Comparison of ENCODE assay signal across 9 mouse cellular contexts in the genomic region with DNA sequence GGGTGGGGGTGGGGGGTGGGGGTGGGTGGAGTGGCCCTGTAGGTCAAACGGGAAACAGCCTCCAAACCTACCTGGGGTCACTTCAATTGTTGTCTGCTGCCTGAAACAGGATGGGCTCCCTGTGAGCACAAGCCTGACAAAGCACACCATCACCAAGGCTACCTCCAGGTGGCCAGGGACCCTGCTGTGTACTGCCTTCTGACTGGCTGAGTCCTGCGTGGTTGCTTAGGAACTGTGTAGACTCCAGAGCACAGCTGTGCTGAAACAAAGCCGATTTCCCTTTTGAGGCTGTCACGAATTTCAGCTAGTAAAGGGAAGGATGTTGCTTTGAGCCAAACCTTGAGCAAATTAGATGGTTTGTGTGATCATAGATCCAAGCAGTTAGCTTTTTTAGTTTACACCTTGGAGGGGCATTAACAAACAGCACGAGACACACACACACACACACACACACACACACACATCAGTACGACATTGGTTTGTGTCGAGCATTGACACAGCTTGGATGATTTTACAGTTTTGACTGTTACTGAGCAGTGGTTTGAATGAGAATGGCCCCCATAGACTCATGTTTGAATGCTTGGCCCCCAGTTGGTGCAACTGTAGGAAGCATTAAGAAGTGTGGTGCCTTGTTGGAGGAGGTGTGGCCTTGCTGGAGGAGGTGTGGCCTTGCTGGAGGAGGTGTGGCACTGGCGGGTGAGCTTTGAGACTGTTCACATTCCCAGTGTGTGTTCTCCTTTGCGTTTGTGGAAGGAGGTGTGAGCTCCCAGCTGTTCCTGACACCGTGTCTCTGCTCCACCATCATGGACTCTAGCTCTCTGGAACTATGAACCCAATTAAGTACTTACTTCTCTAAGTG. TPM values are rescaled to one million over a fixed set of nuclear protein-coding genes. Genes with fewer than 3 reads are reported as not detected.
A peak's percentile ranks its signal among the peaks of the same experiment; 100 is the strongest.
DNase-seq lines count a peak whose midpoint lies in the region; ATAC-seq and TF ChIP-seq lines count a peak whose summit lies in the region.
"Had no signal": no experiment of that assay in that cellular context is flagged by ENCODE, and none has a peak within 500 bp of the region (broad histone marks: within the 10 kb centered on the region; RNA-seq: fewer than 3 reads in every experiment).

No protein-coding gene starts in this region.

- no peak overlapping the region for H3K9ac ChIP-seq in embryonic facial prominence, embryonic 15.5 days
- no peak overlapping the region for H3K9ac ChIP-seq in intestine, embryonic 14.5 days (ENCODE audit: low read length)
- H3K9ac ChIP-seq in liver, embryonic 11.5 days (ENCODE audit: low read depth, low read length): no peak overlapping the region

- 18% methylated on average over 10 of the region's 10 CpGs for WGBS in kidney, adult 2 months
- 5% methylated on average over 10 of the region's 10 CpGs for WGBS in embryonic facial prominence, embryonic 15.5 days
- 12% methylated on average over 10 of the region's 10 CpGs for WGBS in intestine, embryonic 14.5 days
- 19% methylated on average over 10 of the region's 10 CpGs for WGBS in liver, embryonic 11.5 days

- peak; percentile 86 for ATAC-seq in embryonic facial prominence, embryonic 15.5 days (ENCODE audit: insufficient number of reproducible peaks, low FRiP score, low TSS enrichment, low read depth)
- no peak; the same call in 1 of the 2 replicates for ATAC-seq in intestine, embryonic 14.5 days (replicated peaks; ENCODE audit: low FRiP score, low TSS enrichment, low read depth)
- ATAC-seq in liver, embryonic 11.5 days (replicated peaks; ENCODE audit: low FRiP score): peak; percentile 69

- H3K27me3 ChIP-seq in kidney, adult 2 months (replicated peaks; ENCODE audit: control insufficient read depth, insufficient read depth, low read length): no peaks in the 10 kb centered on the region
- no peaks in the 10 kb centered on the region for H3K27me3 ChIP-seq in embryonic facial prominence, embryonic 15.5 days
- no peaks in the 10 kb centered on the region for H3K27me3 ChIP-seq in intestine, embryonic 14.5 days (replicated peaks; ENCODE audit: control insufficient read depth, insufficient read depth, low read length)
- H3K27me3 ChIP-seq in liver, embryonic 11.5 days (replicated peaks; ENCODE audit: control insufficient read depth, insufficient read depth, low read length): no peaks in the 10 kb centered on the region

- no peak for TF ChIP-seq CTCF in kidney, adult 2 months (conservative IDR thresholded peaks at IDR 0.05; ENCODE audit: insufficient read depth, insufficient read length, low read depth, low read length)

- H3K36me3 ChIP-seq in kidney, adult 2 months (ENCODE audit: control insufficient read depth, insufficient read depth, low read length): no peaks in the 10 kb centered on the region
- H3K36me3 ChIP-seq in embryonic facial prominence, embryonic 15.5 days: no peaks in the 10 kb centered on the region
- H3K36me3 ChIP-seq in intestine, embryonic 14.5 days (ENCODE audit: control insufficient read depth, insufficient read depth, low read length): no peaks in the 10 kb centered on the region
- no peaks in the 10 kb centered on the region for H3K36me3 ChIP-seq in liver, embryonic 11.5 days (ENCODE audit: control insufficient read depth, insufficient read depth, low read length)

- H3K4me1 ChIP-seq in kidney, adult 2 months (ENCODE audit: control insufficient read depth, insufficient read depth, low read length): no peaks in the 10 kb centered on the region
- H3K4me1 ChIP-seq in embryonic facial prominence, embryonic 15.5 days: peaks cover 3% of the 10 kb centered on the region; the same call in 1 of the 2 replicates
- 0 out of 2 replicates have a peak, but pooled peaks cover 8% of the 10 kb centered on the region for H3K4me1 ChIP-seq in intestine, embryonic 14.5 days (replicated peaks; ENCODE audit: control insufficient read depth, insufficient read depth, low read length)
- 0 out of 2 replicates have a peak, but pooled peaks cover 4% of the 10 kb centered on the region for H3K4me1 ChIP-seq in liver, embryonic 11.5 days (replicated peaks; ENCODE audit: control insufficient read depth, insufficient read depth, low read length)

- no peaks in the 10 kb centered on the region for H3K9me3 ChIP-seq in embryonic facial prominence, embryonic 15.5 days (replicated peaks)
- no peaks in the 10 kb centered on the region for H3K9me3 ChIP-seq in intestine, embryonic 14.5 days (ENCODE audit: control insufficient read depth, low read length)
- H3K9me3 ChIP-seq in liver, embryonic 11.5 days (ENCODE audit: control insufficient read depth, low read length): no peaks in the 10 kb centered on the region

- H3K27ac ChIP-seq in kidney, adult 2 months (ENCODE audit: insufficient read depth, low read depth, low read length): no peak overlapping the region
- H3K27ac ChIP-seq in embryonic facial prominence, embryonic 15.5 days (replicated peaks): no peak overlapping the region
- H3K27ac ChIP-seq in intestine, embryonic 14.5 days (ENCODE audit: low read depth): no peak overlapping the region
- no peak overlapping the region; the same call in 1 of the 2 replicates for H3K27ac ChIP-seq in liver, embryonic 11.5 days (ENCODE audit: low read depth, low read length)

- no peak overlapping the region for H3K4me3 ChIP-seq in kidney, adult 2 months (ENCODE audit: insufficient read depth, low read depth, low read length)
- no peak overlapping the region for H3K4me3 ChIP-seq in embryonic facial prominence, embryonic 15.5 days (replicated peaks)
- no peak overlapping the region for H3K4me3 ChIP-seq in intestine, embryonic 14.5 days (ENCODE audit: low read depth, low read length)
- no peak overlapping the region for H3K4me3 ChIP-seq in liver, embryonic 11.5 days (ENCODE audit: low read depth, low read length)
- H3K4me3 ChIP-seq: myocyte had no signal

- peak; percentile 12 for DNase-seq in kidney, adult 2 months
- DNase-seq in kidney, adult 8-10 months: no peak
- no peak for DNase-seq in intestine, embryonic 14.5 days (ENCODE audit: low spot score)
- no peak for DNase-seq in liver, embryonic 11.5 days (ENCODE audit: low spot score)
- peak; percentile 86 for DNase-seq in retina, embryonic 14.5 days (ENCODE audit: low spot score)
- DNase-seq in urinary bladder, postnatal 14 days (ENCODE audit: low spot score): no peak
- DNase-seq in ovary, postnatal 14 days (ENCODE audit: low spot score): no peak

- H3K4me2 ChIP-seq in embryonic facial prominence, embryonic 15.5 days (replicated peaks): 0 out of 2 replicates have a peak overlapping the region, but pooled peaks have one; percentile 1
- peak overlapping the region; percentile 4; the same call in 1 of the 2 replicates for H3K4me2 ChIP-seq in intestine, embryonic 14.5 days (ENCODE audit: low read length)
- no peak overlapping the region; the same call in 1 of the 2 replicates for H3K4me2 ChIP-seq in liver, embryonic 11.5 days

- TF ChIP-seq POLR2A in kidney, adult 2 months (IDR thresholded peaks at IDR 0.05; ENCODE audit: low read depth, low read length): no peak

RNA-seq across cellular contexts. Expression of gene Erv3, which starts 11.8 kb away (rescaled TPM):
- polyA plus RNA-seq in kidney, adult 2 months (2012; rRNA removed): not detected in 2 replicates
- 0.04 TPM in 1 of 2 replicates, not detected in the other for polyA plus RNA-seq in embryonic facial prominence, embryonic 15.5 days (2015; fragmentation: Nextera tagmentation; extraction: Ambion mirVana)
- not detected in 2 replicates for polyA plus RNA-seq in intestine, embryonic 14.5 days (2014; fragmentation: Nextera tagmentation; extraction: Ambion mirVana)
- polyA plus RNA-seq in liver, embryonic 11.5 days (2014; fragmentation: Nextera tagmentation; extraction: Ambion mirVana): not detected in 2 replicates

Comparison
In these comparisons a context has a peak if more than half of its experiments do, and no peak if none do; other contexts are left out.
1. DNase-seq: peak in kidney, adult 2 months (single experiment) and retina, embryonic 14.5 days (single experiment); none in kidney, adult 8-10 months (0 of 2), intestine, embryonic 14.5 days (single experiment), liver, embryonic 11.5 days (single experiment), urinary bladder, postnatal 14 days (single experiment) and ovary, postnatal 14 days (single experiment).